Mouse (Mus musculus): ENCODE measurements around the gene Arid3b.

DNA sequence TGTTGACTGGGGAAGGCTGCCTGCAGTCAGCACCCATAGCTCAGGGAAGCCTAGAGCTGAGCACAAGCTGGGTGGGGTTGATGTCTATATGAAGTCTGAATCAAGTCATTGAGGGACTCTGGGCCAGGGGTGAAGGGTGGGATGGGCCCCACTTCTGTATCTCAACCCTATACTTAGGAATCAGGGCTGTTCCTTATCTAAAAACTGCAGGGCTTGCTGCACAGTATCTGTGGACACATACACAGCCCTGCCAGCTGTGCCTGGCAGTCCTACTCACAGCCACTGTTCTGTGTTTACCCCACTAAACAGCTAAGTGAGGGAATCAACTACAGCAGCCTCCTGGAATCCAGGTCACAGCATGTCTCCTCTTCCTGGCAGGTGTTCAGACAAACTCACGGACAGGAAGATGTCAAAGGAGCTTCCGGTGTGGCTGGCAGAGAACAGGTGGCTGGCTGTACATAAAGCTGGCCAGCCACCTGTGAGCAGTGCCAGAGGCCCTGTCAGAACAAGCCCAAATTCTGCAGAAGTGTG is 67.0 kb downstream of the Arid3b start:
- no peak for TF ChIP-seq CTCF (IDR thresholded peaks at IDR 0.05)
- TF ChIP-seq EP300 (IDR thresholded peaks at IDR 0.05) = no peak

All from lung, postnatal 0 days (tissue).